In the genomic region with DNA sequence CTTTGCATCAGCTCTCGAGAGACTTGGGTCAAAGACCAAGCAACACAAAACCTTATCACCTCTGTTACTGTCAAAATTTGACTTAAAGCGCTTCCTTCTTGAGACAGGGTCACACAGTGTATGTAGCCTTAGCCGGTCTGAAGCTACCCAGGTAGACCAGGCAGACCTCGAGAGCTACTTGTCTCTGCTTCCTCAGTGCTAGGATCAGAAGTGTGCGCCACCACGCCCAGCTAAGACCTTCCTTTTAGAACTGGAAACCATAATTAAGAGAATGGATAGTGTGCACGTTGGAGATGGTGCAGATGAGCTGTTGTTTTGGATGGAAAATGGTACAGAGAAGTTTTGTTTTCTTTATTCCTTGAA, we compare ENCODE assay signal across 8 mouse cellular contexts. TPM values are rescaled to one million over a fixed set of nuclear protein-coding genes. Genes with fewer than 3 reads are reported as not detected.
A peak's percentile ranks its signal among the peaks of the same experiment; 100 is the strongest.
DNase-seq lines count a peak whose midpoint lies in the region; ATAC-seq lines count a peak whose summit lies in the region.

No protein-coding gene starts in this region.

- DNase-seq in lung, postnatal 14 days: no peak
- no peak for DNase-seq in embryonic facial prominence, embryonic 11.5 days (ENCODE audit: low spot score)
- DNase-seq in intestine, embryonic 14.5 days (ENCODE audit: low spot score): no peak
- no peak for DNase-seq in ovary, adult 18-20 months (ENCODE audit: low spot score)
- DNase-seq in layer of hippocampus, postnatal 14 days (ENCODE audit: low spot score in 2 of 2): no peak
- DNase-seq in frontal cortex, postnatal 10 days (ENCODE audit: low spot score in 2 of 2): no peak

- H3K9ac ChIP-seq in lung, embryonic 15.5 days: peak overlapping the region; percentile 77
- H3K9ac ChIP-seq in embryonic facial prominence, embryonic 11.5 days (replicated peaks; ENCODE audit: low read length): peak overlapping the region; percentile 75
- peak overlapping the region; percentile 55 for H3K9ac ChIP-seq in intestine, embryonic 14.5 days (ENCODE audit: low read length)
- H3K9ac ChIP-seq in midbrain, embryonic 16.5 days (ENCODE audit: low read depth, low read length): peak overlapping the region; percentile 86

- peak; percentile 47; the same call in 1 of the 2 replicates for ATAC-seq in lung, embryonic 15.5 days (ENCODE audit: borderline replicate concordance, extremely low read depth, low FRiP score, low TSS enrichment)
- ATAC-seq in embryonic facial prominence, embryonic 11.5 days (replicated peaks; ENCODE audit: insufficient number of reproducible peaks, low FRiP score, low TSS enrichment, low read depth): peak; percentile 70
- peak; percentile 75 for ATAC-seq in intestine, embryonic 14.5 days (replicated peaks; ENCODE audit: low FRiP score, low TSS enrichment, low read depth)
- peak; percentile 78 for ATAC-seq in midbrain, embryonic 16.5 days

- WGBS in lung, embryonic 15.5 days: 1% methylated on average over 7 of the region's 7 CpGs
- WGBS in embryonic facial prominence, embryonic 11.5 days: 4% methylated on average over 7 of the region's 7 CpGs
- WGBS in intestine, embryonic 14.5 days: 3% methylated on average over 7 of the region's 7 CpGs
- WGBS in midbrain, embryonic 16.5 days: 3% methylated on average over 7 of the region's 7 CpGs

- H3K27ac ChIP-seq in lung, embryonic 15.5 days: peak overlapping the region; percentile 92
- H3K27ac ChIP-seq in embryonic facial prominence, embryonic 11.5 days (replicated peaks; ENCODE audit: low read depth, low read length): peak overlapping the region; percentile 60; the same call in 1 of the 2 replicates
- H3K27ac ChIP-seq in intestine, embryonic 14.5 days (ENCODE audit: low read depth): peak overlapping the region; percentile 58
- H3K27ac ChIP-seq in midbrain, embryonic 16.5 days (ENCODE audit: low read length): peak overlapping the region; percentile 90

- peaks cover 26% of the 10 kb centered on the region for H3K4me1 ChIP-seq in lung, embryonic 15.5 days
- no peaks in the 10 kb centered on the region for H3K4me1 ChIP-seq in embryonic facial prominence, embryonic 11.5 days (ENCODE audit: control insufficient read depth, insufficient read depth, low read length)
- 0 out of 2 replicates have a peak, but pooled peaks cover 10% of the 10 kb centered on the region for H3K4me1 ChIP-seq in intestine, embryonic 14.5 days (replicated peaks; ENCODE audit: control insufficient read depth, insufficient read depth, low read length)
- peaks cover 20% of the 10 kb centered on the region for H3K4me1 ChIP-seq in midbrain, embryonic 16.5 days (ENCODE audit: control insufficient read depth, insufficient read depth, low read length)

- H3K4me2 ChIP-seq in lung, embryonic 15.5 days: peak overlapping the region; percentile 79
- peak overlapping the region; percentile 74 for H3K4me2 ChIP-seq in embryonic facial prominence, embryonic 11.5 days (ENCODE audit: low read depth, low read length)
- H3K4me2 ChIP-seq in intestine, embryonic 14.5 days (ENCODE audit: low read length): peak overlapping the region; percentile 75
- H3K4me2 ChIP-seq in midbrain, embryonic 16.5 days (ENCODE audit: low read length): peak overlapping the region; percentile 86

- H3K4me3 ChIP-seq in lung, embryonic 15.5 days: peak overlapping the region; percentile 77
- H3K4me3 ChIP-seq in embryonic facial prominence, embryonic 11.5 days (ENCODE audit: low read depth, low read length): peak overlapping the region; percentile 84
- peak overlapping the region; percentile 77 for H3K4me3 ChIP-seq in intestine, embryonic 14.5 days (ENCODE audit: low read depth, low read length)
- peak overlapping the region; percentile 65 for H3K4me3 ChIP-seq in midbrain, embryonic 16.5 days (ENCODE audit: low read depth, low read length)

- H3K9me3 ChIP-seq in lung, embryonic 15.5 days: no peaks in the 10 kb centered on the region
- no peaks in the 10 kb centered on the region for H3K9me3 ChIP-seq in embryonic facial prominence, embryonic 11.5 days (replicated peaks; ENCODE audit: control insufficient read depth, low read length)
- no peaks in the 10 kb centered on the region for H3K9me3 ChIP-seq in intestine, embryonic 14.5 days (ENCODE audit: control insufficient read depth, low read length)
- H3K9me3 ChIP-seq in midbrain, embryonic 16.5 days (replicated peaks; ENCODE audit: control insufficient read depth, low read length, poor library complexity, severe bottlenecking): no peaks in the 10 kb centered on the region

- no peaks in the 10 kb centered on the region for H3K36me3 ChIP-seq in lung, embryonic 15.5 days
- H3K36me3 ChIP-seq in embryonic facial prominence, embryonic 11.5 days (replicated peaks; ENCODE audit: control insufficient read depth, insufficient read depth, low read depth, low read length): no peaks in the 10 kb centered on the region
- H3K36me3 ChIP-seq in intestine, embryonic 14.5 days (ENCODE audit: control insufficient read depth, insufficient read depth, low read length): no peaks in the 10 kb centered on the region; the same call in 1 of the 2 replicates
- H3K36me3 ChIP-seq in midbrain, embryonic 16.5 days (ENCODE audit: control insufficient read depth, insufficient read depth, low read length): no peaks in the 10 kb centered on the region

- H3K27me3 ChIP-seq in lung, embryonic 15.5 days: no peaks in the 10 kb centered on the region
- H3K27me3 ChIP-seq in embryonic facial prominence, embryonic 11.5 days (ENCODE audit: control insufficient read depth, insufficient read depth, low read length): no peaks in the 10 kb centered on the region
- H3K27me3 ChIP-seq in intestine, embryonic 14.5 days (replicated peaks; ENCODE audit: control insufficient read depth, insufficient read depth, low read length): no peaks in the 10 kb centered on the region
- H3K27me3 ChIP-seq in midbrain, embryonic 16.5 days (ENCODE audit: control insufficient read depth, insufficient read depth, low read depth, low read length): no peaks in the 10 kb centered on the region

RNA-seq across cellular contexts. Expression of gene Insig2, which starts 4.2 kb away (rescaled TPM):
- 28.5 and 32.9 TPM in 2 replicates for polyA plus RNA-seq in lung, embryonic 15.5 days (2015; fragmentation: Nextera tagmentation; extraction: Ambion mirVana)
- 14.6 and 17.8 TPM in 2 replicates for polyA plus RNA-seq in embryonic facial prominence, embryonic 11.5 days (2014; fragmentation: Nextera tagmentation; extraction: Ambion mirVana)
- 16.0 and 16.4 TPM in 2 replicates for polyA plus RNA-seq in intestine, embryonic 14.5 days (2014; fragmentation: Nextera tagmentation; extraction: Ambion mirVana)
- polyA plus RNA-seq in midbrain, embryonic 16.5 days (2015; fragmentation: Nextera tagmentation; extraction: Ambion mirVana): 44.5 and 49.9 TPM in 2 replicates
- 10 to 100 TPM; 55.5 to 63.7 TPM for total RNA-seq in layer of hippocampus, postnatal 14 days (2021)
